Mouse (Mus musculus) spleen, postnatal 0 days (tissue): Measurements from ENCODE around the gene Csf3. TPM values are rescaled to one million over a fixed set of nuclear protein-coding genes. Genes with fewer than 3 reads are reported as not detected.

Source experiments
- polyA plus RNA-seq: library from polyadenylated mRNA; unstranded; fragments of >200 nt; fragmentation: Nextera tagmentation; extraction: Ambion mirVana; gene quantifications from 2 replicates; pipeline ENCODE4 v1.2.1, GENCODE M21; 2015

The Csf3 gene
- polyA plus RNA-seq: not detected in 2 replicates

GRCm38 (mm10) chr11:98701213-98701670, at the start of gene Csf3:
Csf3 (plus strand) TSS chr11:98701263.

GRCm38 (mm10) chr11:98664091-98664490, 37.0 kb upstream of the Csf3 start, which contains the start of gene Gsdma:
Gsdma (plus strand) TSS chr11:98664351.

GRCm38 (mm10) chr11:98681786-98682745, 19.0 kb upstream of the Csf3 start, which contains the start of gene Psmd3:
Psmd3 (plus strand) TSS chr11:98682554.

GRCm38 (mm10) chr11:98729119-98729588, 28.1 kb downstream of the Csf3 start, which contains the start of gene Med24:
Med24 (minus strand) TSS chr11:98729435.

GRCm38 (mm10) chr11:98740393-98741050, 39.5 kb downstream of the Csf3 start, which contains the start of gene Thra:
Thra (plus strand) TSS chr11:98740638.

Other genes with a start within 250 kb of the Csf3 start
- 2.8 and 3.2 TPM in 2 replicates for gene Ikzf3, start 155.2 kb upstream of the Csf3 start, polyA plus RNA-seq
- 0.86 and 1.9 TPM in 2 replicates for gene Zpbp2, start 150.2 kb upstream of the Csf3 start, polyA plus RNA-seq
- gene Ormdl3, start 113.9 kb upstream of the Csf3 start, polyA plus RNA-seq: 47.2 and 53.2 TPM in 2 replicates
- gene Lrrc3c, start 103.0 kb upstream of the Csf3 start, polyA plus RNA-seq: not detected in 2 replicates
- gene Gm12355, start 75.6 kb upstream of the Csf3 start, polyA plus RNA-seq: 0.89 and 0.91 TPM in 2 replicates
- not detected in 2 replicates for gene Gsdma3, start 74.9 kb upstream of the Csf3 start, polyA plus RNA-seq
- not detected in 2 replicates for gene Gsdma2, start 54.5 kb upstream of the Csf3 start, polyA plus RNA-seq
- 0.08 and 0.10 TPM in 2 replicates for gene Gsdma, start 36.9 kb upstream of the Csf3 start, polyA plus RNA-seq
- 97.4 and 100 TPM in 2 replicates for gene Psmd3, start 18.7 kb upstream of the Csf3 start, polyA plus RNA-seq
- 22.2 and 22.7 TPM in 2 replicates for gene Med24, start 28.2 kb downstream of the Csf3 start, polyA plus RNA-seq
- 15.5 and 19.9 TPM in 2 replicates for gene Thra, start 39.4 kb downstream of the Csf3 start, polyA plus RNA-seq
- 0.90 and 1.2 TPM in 2 replicates for gene Nr1d1, start 74.1 kb downstream of the Csf3 start, polyA plus RNA-seq
- 15.0 and 18.0 TPM in 2 replicates for gene Msl1, start 94.3 kb downstream of the Csf3 start, polyA plus RNA-seq
- gene Casc3, start 103.6 kb downstream of the Csf3 start, polyA plus RNA-seq: 15.9 and 16.2 TPM in 2 replicates
- gene Rapgefl1, start 135.5 kb downstream of the Csf3 start, polyA plus RNA-seq: 0.19 and 0.38 TPM in 2 replicates
- 3.2 and 3.7 TPM in 2 replicates for gene Wipf2, start 162.4 kb downstream of the Csf3 start, polyA plus RNA-seq
- 59.7 and 71.2 TPM in 2 replicates for gene Cdc6, start 206.5 kb downstream of the Csf3 start, polyA plus RNA-seq
- 13.0 and 18.8 TPM in 2 replicates for gene Rara, start 226.6 kb downstream of the Csf3 start, polyA plus RNA-seq